Mouse (Mus musculus) NIH3T3 (cell line): ENCODE results near the gene Cd24a.

Source experiments
- DNase-seq: peaks from one replicate; pipeline ENCODE4 v3.0.0-alpha.2; 2012; ENCODE audit warnings: low read depth

Cd24a gene

DNA sequence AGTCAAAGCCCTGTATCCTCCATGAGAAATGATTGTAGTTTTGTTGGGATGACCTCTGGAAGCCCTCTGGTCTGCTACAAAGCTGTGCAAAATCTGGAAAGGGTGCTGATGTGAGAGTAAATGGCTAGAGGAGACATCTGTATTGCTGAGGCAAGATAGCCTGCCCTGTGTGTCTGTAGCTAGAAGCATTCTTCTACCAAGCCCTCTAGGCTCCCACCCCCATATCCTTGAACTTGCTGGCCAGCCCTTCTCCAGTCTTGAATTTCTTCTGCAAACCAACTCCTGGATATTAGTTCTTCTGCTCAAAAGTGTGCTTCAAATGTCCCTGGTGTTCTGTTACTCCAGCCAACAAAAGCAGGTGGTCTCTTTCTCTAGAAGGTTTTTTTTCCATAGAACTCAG is 51.8 kb downstream of the Cd24a start:
- DNase-seq = peak; percentile 49

DNA sequence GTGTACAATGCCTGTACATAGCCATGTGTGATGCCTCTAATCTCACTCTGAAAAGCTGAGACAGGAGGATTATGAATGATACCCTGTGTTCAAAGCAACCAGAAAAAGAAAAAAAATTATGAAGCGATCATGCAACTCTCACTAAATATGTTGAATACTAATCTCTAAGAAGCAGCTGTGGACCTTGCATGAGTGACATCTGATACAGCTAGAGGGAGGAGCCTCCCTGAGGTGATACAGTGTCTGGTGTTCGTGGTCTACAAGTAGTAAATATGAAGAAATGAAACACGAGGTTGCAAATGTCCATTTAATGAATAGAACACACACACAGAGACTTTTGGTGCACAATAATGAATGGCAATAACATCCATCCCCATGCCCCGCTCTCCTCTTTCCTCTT is 52.5 kb downstream of the Cd24a start:
- no peak for DNase-seq

DNA sequence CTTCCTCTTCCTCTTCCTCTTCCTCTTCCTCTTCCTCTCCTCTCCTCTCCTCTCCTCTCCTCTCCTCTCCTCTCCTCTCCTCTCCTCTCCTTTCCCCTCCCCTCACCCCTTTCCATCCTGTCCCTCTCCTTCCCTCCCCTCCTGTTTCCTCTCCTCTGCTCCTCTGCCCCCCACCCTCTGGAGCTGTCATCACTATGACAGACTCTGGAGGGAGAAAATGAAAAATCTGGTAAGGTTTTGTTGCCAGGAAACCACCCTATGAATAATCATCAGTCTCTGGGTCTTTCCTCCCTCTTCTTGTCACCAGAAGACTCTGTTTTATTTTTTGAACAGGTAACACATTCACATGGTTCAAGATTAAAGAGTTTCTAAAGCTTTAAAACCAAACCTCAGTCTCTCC is 53.0 kb downstream of the Cd24a start:
- peak; percentile 51 for DNase-seq

DNA sequence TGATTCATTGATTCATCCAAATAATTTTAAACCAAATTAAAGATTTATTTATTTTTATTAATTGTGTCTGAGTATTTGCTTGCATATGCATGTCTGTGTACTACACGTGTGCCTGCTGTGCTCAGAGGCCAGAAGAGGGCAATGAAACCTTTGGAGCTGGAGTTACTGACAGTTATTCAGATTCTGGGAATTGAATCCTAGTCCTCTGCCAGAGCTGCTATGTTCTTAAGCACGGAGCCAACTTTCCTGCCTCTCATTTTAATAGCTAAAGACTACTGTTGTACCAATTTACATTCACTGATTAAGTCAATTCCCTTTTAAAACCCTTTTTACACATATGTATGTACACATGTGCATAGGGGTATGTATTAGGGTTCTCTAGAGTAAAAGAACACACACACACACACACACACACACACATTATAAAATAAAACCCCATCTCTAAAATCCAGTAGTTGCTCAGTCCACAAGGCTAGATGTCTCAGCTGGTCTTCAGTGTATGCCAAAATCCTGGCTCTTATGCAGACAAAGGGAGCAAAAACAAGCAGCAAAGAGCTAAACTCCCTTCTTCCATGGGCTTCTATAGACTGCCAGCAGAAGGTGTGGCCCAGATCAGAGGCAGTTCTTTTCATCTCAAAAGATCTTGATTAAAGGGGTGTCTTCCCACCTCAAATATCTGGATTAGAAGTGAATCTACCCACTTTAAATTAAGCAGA is 53.7 kb downstream of the Cd24a start:
- DNase-seq = peak; percentile 21

DNA sequence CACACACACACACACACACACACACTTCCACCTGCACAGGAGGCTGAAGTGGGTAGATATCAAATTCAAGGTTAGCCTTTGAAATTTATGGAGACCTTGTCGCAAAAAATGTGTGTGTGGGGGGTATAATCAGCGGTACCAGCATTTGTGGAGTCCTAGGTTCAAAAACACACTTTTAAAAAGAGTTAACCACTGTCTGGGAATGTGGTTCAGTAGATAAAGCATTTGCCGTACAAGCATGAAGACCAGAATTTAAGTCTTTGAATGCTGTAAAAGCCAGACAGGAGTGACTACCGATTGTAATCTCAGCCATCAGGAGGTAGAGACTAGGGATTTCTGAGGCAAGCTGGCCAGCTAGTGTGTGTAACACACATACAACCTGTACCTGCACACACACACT is 55.0 kb downstream of the Cd24a start:
- DNase-seq = no peak
